Mouse (Mus musculus) stomach, postnatal 0 days (tissue): Measurements from ENCODE around the gene Insig1. TPM values are rescaled to one million over a fixed set of nuclear protein-coding genes. Genes with fewer than 3 reads are reported as not detected.

Experiments used
- ATAC-seq: fragments of 200-750 bp; cut with Nextera tagmentation; 2 replicates; pipeline ENCODE4 v1.8.0; 2017; ENCODE audit not compliant: low FRiP score, low TSS enrichment
- DNase-seq: peaks from one replicate; pipeline ENCODE4 v3.0.0-alpha.2; 2016; ENCODE audit warnings: low spot score
- H3K27ac ChIP-seq: fragments of 300-500 bp; sonication (generic); replicated peaks from 2 replicates; pipeline ENCODE4 v1.5.1; 2014; ENCODE audit warnings: mild to moderate bottlenecking, control low read depth
- H3K27me3 ChIP-seq: fragments of 300-500 bp; sonication (generic); 2 replicates; pipeline ENCODE4 v1.6.1; 2014; ENCODE audit warnings: low read length; ENCODE audit not compliant: control insufficient read depth, insufficient read depth
- H3K36me3 ChIP-seq: fragments of 300-500 bp; sonication (generic); 2 replicates; pipeline ENCODE4 v1.6.1; 2014; ENCODE audit warnings: low read length, mixed read lengths; ENCODE audit not compliant: control insufficient read depth, insufficient read depth
- H3K4me1 ChIP-seq: fragments of 300-500 bp; sonication (generic); replicated peaks from 2 replicates; pipeline ENCODE4 v1.6.1; 2014; ENCODE audit warnings: antibody characterized with exemption; ENCODE audit not compliant: control insufficient read depth, insufficient read depth
- H3K4me2 ChIP-seq: fragments of 300-500 bp; sonication (generic); replicated peaks from 2 replicates; pipeline ENCODE4 v1.6.1; 2014; ENCODE audit warnings: low read depth, mild to moderate bottlenecking, control low read depth, moderate library complexity
- H3K4me3 ChIP-seq: fragments of 300-500 bp; sonication (generic); 2 replicates; pipeline ENCODE4 v1.5.1; 2014; ENCODE audit warnings: low read depth, low read length, control low read depth
- H3K9ac ChIP-seq: fragments of 300-500 bp; sonication (generic); 2 replicates; pipeline ENCODE4 v1.6.1; 2014; ENCODE audit warnings: mild to moderate bottlenecking, low read length, control low read depth, mixed read lengths
- H3K9me3 ChIP-seq: fragments of 300-500 bp; sonication (generic); 2 replicates; pipeline ENCODE4 v1.6.1; 2016; ENCODE audit warnings: low read length; ENCODE audit not compliant: control insufficient read depth
- CTCF ChIP-seq: IDR thresholded peaks from 2 replicates; pipeline ENCODE4 v1.5.1; 2016; ENCODE audit warnings: antibody characterized with exemption, low read depth, mild to moderate bottlenecking, moderate library complexity
- EP300 ChIP-seq: optimal IDR thresholded peaks from 2 replicates; pipeline ENCODE3; 2016; ENCODE audit warnings: antibody characterized with exemption
- WGBS: fragments of 180-500 bp; shearing (Covaris S2); extraction: QIAGEN DNeasy Blood & Tissue Kit; methylation state at CpG from one replicate; pipeline ENCODE4 v1.1.7; 2014; 5-methylcytosine and 5-hydroxymethylcytosine counted together
- polyA plus RNA-seq: library from polyadenylated mRNA; unstranded; fragments of >200 nt; fragmentation: Nextera tagmentation; extraction: Ambion mirVana; gene quantifications from 2 replicates; pipeline ENCODE4 v1.2.1, GENCODE M21; 2015

Insig1 gene
- polyA plus RNA-seq, 1 experiment from 2014 or later, result 67.7 TPM

GRCm38 (mm10) chr5:28110881-28111280 is 39.7 kb downstream of the Insig1 start:
- WGBS, result 49% methylated on average over 2 of the region's 2 CpGs
- TF ChIP-seq CTCF, result no peak
- no peak for TF ChIP-seq EP300
- H3K4me2 ChIP-seq, result no peak overlapping the region
- DNase-seq (no peak), ATAC-seq (no peak)
- H3K9ac ChIP-seq, result no peak overlapping the region
- no peak overlapping the region for H3K4me3 ChIP-seq
- H3K27me3 ChIP-seq, result no peaks in the 10 kb centered on the region
- H3K36me3 ChIP-seq, result no peaks in the 10 kb centered on the region
- no peaks in the 10 kb centered on the region for H3K4me1 ChIP-seq
- no peaks in the 10 kb centered on the region for H3K9me3 ChIP-seq
- no peak overlapping the region for H3K27ac ChIP-seq

GRCm38 (mm10) chr5:28117251-28117880 is 46.2 kb downstream of the Insig1 start:
- Histone ChIP-seq H3K27me3 (peaks cover 23% of the 10 kb centered on the region; the same call in 1 of the 2 replicates), H3K9me3 (no peaks in the 10 kb centered on the region), H3K4me3 (no peak overlapping the region), H3K36me3 (no peaks in the 10 kb centered on the region), H3K4me2 (no peak overlapping the region), H3K27ac (no peak overlapping the region), H3K9ac (no peak overlapping the region), H3K4me1 (no peaks in the 10 kb centered on the region)
- DNase-seq (no peak), ATAC-seq (no peak)
- WGBS, result 12% methylated on average over 13 of the region's 13 CpGs
- TF ChIP-seq EP300 (no peak), CTCF (no peak)

- TF ChIP-seq CTCF (no peak), EP300 (no peak)
- Histone ChIP-seq H3K36me3 (no peaks in the 10 kb centered on the region), H3K9ac (no peak overlapping the region), H3K9me3 (no peaks in the 10 kb centered on the region), H3K27ac (no peak overlapping the region), H3K27me3 (peaks cover 23% of the 10 kb centered on the region; the same call in 1 of the 2 replicates), H3K4me1 (no peaks in the 10 kb centered on the region), H3K4me3 (peak overlapping the region; percentile 15), H3K4me2 (peak overlapping the region; percentile 31)
- no peak for DNase-seq
- ATAC-seq, result no peak
- WGBS, result under 1% methylated on average over 30 of the region's 30 CpGs
Observed at GRCm38 (mm10) chr5:28117882-28118530, 46.8 kb downstream of the Insig1 start.

- Histone ChIP-seq H3K4me3 (peak overlapping the region; percentile 15; the same call in 1 of the 2 replicates), H3K4me2 (peak overlapping the region; percentile 31), H3K9me3 (no peaks in the 10 kb centered on the region), H3K4me1 (no peaks in the 10 kb centered on the region), H3K27ac (no peak overlapping the region), H3K27me3 (peaks cover 26% of the 10 kb centered on the region; the same call in 1 of the 2 replicates), H3K36me3 (no peaks in the 10 kb centered on the region), H3K9ac (no peak overlapping the region)
- ATAC-seq, result no peak
- no peak for TF ChIP-seq EP300
- no peak for TF ChIP-seq CTCF
- no peak for DNase-seq
- under 1% methylated on average over 19 of the region's 19 CpGs for WGBS
Observed at GRCm38 (mm10) chr5:28118531-28118925, 47.4 kb downstream of the Insig1 start.

GRCm38 (mm10) chr5:28119576-28119975 is 48.4 kb downstream of the Insig1 start:
- no peak for ATAC-seq
- no peak overlapping the region for H3K4me3 ChIP-seq
- H3K27me3 ChIP-seq, result peaks cover 26% of the 10 kb centered on the region; the same call in 1 of the 2 replicates
- H3K27ac ChIP-seq, result no peak overlapping the region
- TF ChIP-seq EP300 (no peak), CTCF (no peak)
- DNase-seq, result no peak
- H3K9me3 ChIP-seq, result no peaks in the 10 kb centered on the region
- no peaks in the 10 kb centered on the region for H3K36me3 ChIP-seq
- WGBS, result 18% methylated on average over 3 of the region's 3 CpGs
- H3K4me1 ChIP-seq, result no peaks in the 10 kb centered on the region
- H3K9ac ChIP-seq, result no peak overlapping the region
- H3K4me2 ChIP-seq, result no peak overlapping the region
